Mouse (Mus musculus): ENCODE measurements around the gene Dusp1.

- TF ChIP-seq RCOR1 (conservative IDR thresholded peaks at IDR 0.05; ENCODE audit: low read depth, low read length) (no peak), EP300 (IDR thresholded peaks at IDR 0.05; ENCODE audit: low read length) (no peak), CHD1 (IDR thresholded peaks at IDR 0.05; ENCODE audit: low read depth, low read length) (no peak), E2F4 (IDR thresholded peaks at IDR 0.05; ENCODE audit: insufficient replicate concordance, low read depth, low read length) (no peak), POLR2AphosphoS2 (IDR thresholded peaks at IDR 0.05; ENCODE audit: low read depth, low read length) (no peak), JUND (conservative IDR thresholded peaks at IDR 0.05; ENCODE audit: low read depth, low read length) (no peak), GABPA (IDR thresholded peaks at IDR 0.05; ENCODE audit: insufficient replicate concordance, low read depth, low read length) (no peak), USF2 (conservative IDR thresholded peaks at IDR 0.05; ENCODE audit: low read depth, low read length) (no peak), NRF1 (IDR thresholded peaks at IDR 0.05; ENCODE audit: low read depth, low read length) (no peak)
These were observed 74.7 kb downstream of the Dusp1 start for GRCm38 (mm10) chr17:26487266-26487665.
